Mouse (Mus musculus) ES-E14 (cell line): ENCODE measurements at regions not wholly inside any gene's neighbourhood (a gene's known extent, or its start where the extent isn't known, plus 50 kb on each side); places are given as distances from the start of the nearest gene placed in this dataset.
"Not testable (repeated sequence)": the region's sequence is repeated elsewhere in the genome, so short reads cannot be mapped to it uniquely, and the experiment has no call there.

ENCODE experiments used
- DNase-seq: peaks from one replicate; pipeline ENCODE4 v3.0.0-alpha.2; 2013; ENCODE audit warnings: low read depth, low spot score
- H3K27ac ChIP-seq: 2 replicates; pipeline ENCODE4 v1.5.1; 2012; ENCODE audit warnings: low read depth, mild to moderate bottlenecking, low read length, moderate library complexity, mixed read lengths; ENCODE audit not compliant: poor library complexity, insufficient read depth, severe bottlenecking
- H3K36me3 ChIP-seq: 2 replicates; pipeline ENCODE4 v1.6.1; 2012; ENCODE audit warnings: mild to moderate bottlenecking, low read length, moderate library complexity, mixed read lengths; ENCODE audit not compliant: control insufficient read depth, poor library complexity, insufficient read depth, severe bottlenecking
- H3K4me1 ChIP-seq, 2 experiments: fragments of 150-350 bp in 1 of 2; sonication (generic) in 1 of 2; 2 replicates each; pipeline ENCODE4 v1.6.1; 2012; ENCODE audit warnings: low read length in 2 of 2, mild to moderate bottlenecking in 1 of 2, mixed read lengths in 1 of 2; ENCODE audit not compliant: control insufficient read depth in 2 of 2, insufficient read depth in 2 of 2, poor library complexity in 1 of 2
- H3K4me3 ChIP-seq, 2 experiments: fragments of 150-350 bp in 1 of 2; sonication (generic) in 1 of 2; 2 replicates each; pipeline ENCODE4 v1.5.1; 2012; ENCODE audit warnings: low read length in 2 of 2, low read depth in 1 of 2, mild to moderate bottlenecking in 1 of 2, mixed read lengths in 1 of 2; ENCODE audit not compliant: insufficient read depth in 1 of 2, poor library complexity in 1 of 2, severe bottlenecking in 1 of 2
- H3K9ac ChIP-seq: 2 replicates; pipeline ENCODE4 v1.6.1; 2012; ENCODE audit warnings: low read depth, mild to moderate bottlenecking, low read length, mixed read lengths; ENCODE audit not compliant: poor library complexity, insufficient read depth, severe bottlenecking
- H3K9me3 ChIP-seq: fragments of 150-350 bp; sonication (generic); 2 replicates; pipeline ENCODE4 v1.6.1; 2012; ENCODE audit warnings: low read depth, mild to moderate bottlenecking, low read length; ENCODE audit not compliant: control insufficient read depth, insufficient read depth
- CHD2 ChIP-seq: IDR thresholded peaks from 2 replicates; pipeline ENCODE4 v1.6.1; 2014; ENCODE audit warnings: mild to moderate bottlenecking, low read depth, low read length, inconsistent platforms
- HCFC1 ChIP-seq: IDR thresholded peaks from 2 replicates; pipeline ENCODE4 v1.6.1; 2012; ENCODE audit warnings: low read length, inconsistent platforms, borderline replicate concordance; ENCODE audit not compliant: insufficient read depth
- MAFK ChIP-seq: IDR thresholded peaks from 2 replicates; pipeline ENCODE4 v1.6.1; 2014; ENCODE audit warnings: mild to moderate bottlenecking, low read depth, low read length, inconsistent platforms; ENCODE audit not compliant: insufficient read depth
- ZC3H11A ChIP-seq: IDR thresholded peaks from 2 replicates; pipeline ENCODE4 v1.6.1; 2012; ENCODE audit warnings: low read depth, mild to moderate bottlenecking, inconsistent platforms, low read length, borderline replicate concordance
- ZNF384 ChIP-seq: IDR thresholded peaks from 2 replicates; pipeline ENCODE4 v1.6.1; 2012; ENCODE audit warnings: low read depth, low read length, inconsistent platforms
- in situ Hi-C, 2 experiments: fragments of 600-800 bp; cut with MboI; formaldehyde crosslinking; loops; one replicate each; pipeline ENCODE4 v1.15.1; 2025; ENCODE audit warnings: low sequenced_read_pairs in 2 of 2, inconsistent platforms in 1 of 2; ENCODE audit not compliant: unreplicated experiment in 2 of 2

DNA sequence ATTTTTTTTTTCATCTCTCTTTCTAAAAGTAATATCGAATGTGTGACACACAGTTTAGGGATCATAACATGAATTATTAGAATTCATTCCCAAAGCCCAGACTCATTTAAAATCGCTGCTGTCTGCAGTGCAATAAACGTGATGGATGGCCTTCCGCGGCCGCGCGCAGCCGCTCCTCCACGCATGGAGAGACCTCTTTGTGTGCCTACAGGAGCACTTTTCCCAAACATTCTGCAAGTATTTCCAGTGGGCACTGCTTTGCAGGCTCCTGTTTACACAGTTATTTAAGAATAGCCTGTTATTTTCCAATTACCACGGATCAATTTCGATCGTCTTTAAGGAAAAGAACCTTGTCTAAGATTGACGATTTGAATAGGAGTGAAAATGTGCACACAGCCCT, 115.6 kb downstream of the Akr1d1 start:
- TF ChIP-seq ZC3H11A (no peak), CHD2 (no peak), ZNF384 (no peak), HCFC1 (no peak), MAFK (no peak)
- no peak for DNase-seq
- Histone ChIP-seq H3K9me3 (no peaks in the 10 kb centered on the region), H3K36me3 (no peaks in the 10 kb centered on the region), H3K4me1 (peaks cover 4% of the 10 kb centered on the region in 2 experiments; a peak in 1 of 4 replicates), H3K27ac (no peak overlapping the region), H3K4me3 (no peak overlapping the region), H3K9ac (no peak overlapping the region)
- in situ Hi-C loops = no loop called here

DNA sequence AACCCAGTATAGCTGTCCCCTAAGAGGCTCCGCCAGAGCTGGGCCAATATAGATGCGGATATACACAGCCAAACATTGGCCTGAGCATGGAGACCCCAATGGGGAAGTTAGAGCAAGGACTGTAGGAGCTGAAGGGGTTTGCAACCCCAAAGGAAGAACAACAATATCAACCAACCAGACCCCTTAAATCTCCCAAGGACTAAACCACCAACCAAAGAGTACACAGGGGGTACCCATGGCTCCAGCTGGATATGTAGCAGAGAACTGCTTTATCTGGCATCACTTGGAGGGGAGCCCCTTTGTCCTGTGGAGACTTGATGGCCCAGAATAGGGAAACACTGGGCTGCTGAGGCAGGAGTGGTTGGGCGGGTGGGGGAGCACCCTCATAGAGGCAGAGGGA, 127.3 kb downstream of the Akr1d1 start:
- H3K27ac ChIP-seq, H3K9ac ChIP-seq, H3K36me3 ChIP-seq, DNase-seq, in situ Hi-C loops, H3K4me3 ChIP-seq, H3K9me3 ChIP-seq: not testable (repeated sequence)
- H3K4me1 ChIP-seq = peaks cover 16 to 21% of the 10 kb centered on the region in 2 experiments

DNA sequence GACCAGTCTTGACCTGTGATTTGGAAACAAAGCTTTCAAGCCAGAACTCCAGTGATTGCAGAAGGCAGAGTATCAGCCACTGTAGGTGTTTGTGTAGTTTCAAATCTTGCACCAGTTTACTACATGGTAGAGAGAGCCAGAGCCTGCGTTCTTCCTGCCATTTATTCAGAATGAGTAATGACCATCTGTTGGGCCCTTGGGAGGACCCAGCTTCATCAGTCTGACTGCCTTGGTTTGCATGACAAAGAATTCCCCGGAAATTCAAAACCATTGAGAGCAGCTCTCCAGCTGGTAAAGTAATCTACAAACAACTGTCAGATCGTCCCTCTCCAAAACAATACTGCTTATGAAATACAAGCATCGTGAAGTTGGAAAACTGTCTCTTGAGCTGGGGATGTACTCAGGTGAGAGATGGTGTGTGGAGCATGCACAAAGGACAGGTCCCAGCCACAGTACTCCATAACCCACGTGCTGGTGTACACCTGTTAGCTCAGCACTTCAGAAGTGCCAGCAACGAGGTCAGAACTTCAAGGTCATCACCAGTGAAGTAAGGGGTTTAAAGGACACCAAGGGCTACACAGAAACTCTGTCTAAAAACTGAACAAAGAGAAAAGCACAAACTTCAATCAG, 128.2 kb downstream of the Akr1d1 start:
- Histone ChIP-seq H3K4me1 (peaks cover 16 to 25% of the 10 kb centered on the region in 2 experiments), H3K27ac (peak overlapping the region; percentile 76)
- TF ChIP-seq MAFK = no peak
- TF ChIP-seq HCFC1 = no peak
- no peak; the same call in none of the 2 replicates for TF ChIP-seq CHD2
- TF ChIP-seq ZC3H11A = no peak
- no peak for TF ChIP-seq ZNF384

DNA sequence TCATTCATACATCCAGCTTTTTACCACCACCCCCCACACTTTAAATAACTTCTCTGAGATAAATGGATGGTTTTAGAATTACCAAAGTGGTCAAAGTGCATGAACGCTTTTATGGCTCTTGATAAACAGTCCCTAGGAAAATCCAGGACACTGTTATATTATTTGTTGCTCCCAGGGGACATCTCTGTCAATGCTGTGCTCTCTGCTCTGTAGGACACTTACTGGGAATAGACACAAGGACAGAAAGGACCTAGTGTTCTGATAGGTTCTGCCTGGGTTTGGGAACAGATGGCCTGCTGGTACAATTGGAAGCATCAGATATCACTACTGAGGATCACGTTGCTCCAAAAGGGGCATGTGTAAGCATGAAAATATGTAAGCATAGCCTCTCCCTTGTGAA, 132.8 kb downstream of the Akr1d1 start:
- no peak overlapping the region for H3K4me3 ChIP-seq
- peaks cover 8 to 25% of the 10 kb centered on the region in 2 experiments for H3K4me1 ChIP-seq
- in situ Hi-C loops = no loop called here
- H3K9me3 ChIP-seq = no peaks in the 10 kb centered on the region
- no peak overlapping the region for H3K27ac ChIP-seq
- no peaks in the 10 kb centered on the region for H3K36me3 ChIP-seq
- H3K9ac ChIP-seq = no peak overlapping the region
- no peak for TF ChIP-seq ZNF384
- no peak for DNase-seq

More for the DNA sequence above, 128.2 kb downstream of the Akr1d1 start:
- in situ Hi-C loops = no loop called here
- peak; percentile 70 for DNase-seq
- peak overlapping the region in 1 of 2 experiments; percentile 12; a peak in 1 of 4 replicates for H3K4me3 ChIP-seq
- H3K36me3 ChIP-seq = no peaks in the 10 kb centered on the region
- no peaks in the 10 kb centered on the region for H3K9me3 ChIP-seq
- H3K9ac ChIP-seq = 0 out of 2 replicates have a peak overlapping the region, but pooled peaks have one; percentile 18

DNA sequence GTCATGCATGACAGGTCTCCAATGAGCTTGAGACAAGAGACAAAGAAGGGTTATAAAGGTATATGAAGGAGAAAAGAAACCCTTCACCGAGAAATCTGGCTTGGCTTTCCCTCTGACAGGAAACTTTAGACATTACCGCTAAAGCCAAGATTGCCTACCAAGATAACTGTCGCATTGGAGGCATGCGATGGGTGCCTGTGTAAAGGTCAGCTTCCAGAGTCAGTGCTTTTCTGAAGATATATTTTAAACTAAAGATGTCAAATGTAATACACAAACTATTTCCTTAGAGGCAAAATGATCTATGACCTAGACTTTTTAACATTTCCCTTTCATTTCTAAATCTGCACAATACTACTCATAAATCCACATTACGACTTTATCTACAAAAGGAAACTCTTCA, 135.6 kb downstream of the Akr1d1 start:
- DNase-seq = no peak
- Histone ChIP-seq H3K9ac (no peak overlapping the region), H3K4me1 (peaks cover 0 to 8% of the 10 kb centered on the region in 2 experiments; a peak in 2 of 4 replicates), H3K9me3 (no peaks in the 10 kb centered on the region), H3K27ac (no peak overlapping the region), H3K36me3 (no peaks in the 10 kb centered on the region), H3K4me3 (no peak overlapping the region)
- in situ Hi-C loops = no loop called here
- no peak for TF ChIP-seq CHD2
- TF ChIP-seq MAFK = no peak
